Mouse (Mus musculus) E14TG2a.4 (cell line): ENCODE measurements at regions not wholly inside any gene's neighbourhood (a gene's known extent, or its start where the extent isn't known, plus 50 kb on each side); places are given as distances from the start of the nearest gene placed in this dataset.

Experiments used
- CTCF ChIP-seq: conservative IDR thresholded peaks from 2 replicates; pipeline ENCODE4 v1.5.1; 2014; ENCODE audit warnings: low read length
- NANOG ChIP-seq: IDR thresholded peaks from 2 replicates; pipeline ENCODE4 v1.6.1; 2014; ENCODE audit warnings: borderline replicate concordance, low read length, mixed read lengths

DNA sequence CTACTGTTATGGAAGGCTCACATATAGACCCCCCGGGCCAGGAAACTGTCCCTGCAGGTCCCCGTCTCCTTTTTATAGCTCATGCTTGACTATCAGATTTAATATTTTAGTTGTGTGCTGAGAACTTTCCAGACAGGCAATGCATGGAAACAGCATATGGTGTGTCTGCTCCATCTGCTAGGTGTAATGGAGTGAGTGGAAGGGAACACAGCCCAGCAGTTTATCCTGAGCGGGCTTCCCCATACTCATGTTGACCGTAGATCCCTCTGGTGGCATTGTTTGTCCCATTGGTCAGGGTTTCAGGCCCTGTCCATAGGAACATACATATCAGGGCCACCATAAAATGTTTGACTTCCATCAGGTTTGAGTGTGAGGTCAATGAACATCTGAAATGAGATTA, 345.3 kb downstream of the Ankrd50 start:
- TF ChIP-seq CTCF (no peak), NANOG (no peak)
